Mouse (Mus musculus): Measurements from ENCODE around the gene Arhgdig. TPM values are rescaled to one million over a fixed set of nuclear protein-coding genes. Genes with fewer than 3 reads are reported as not detected.

Gene Arhgdig
- total and polyA plus RNA-seq, 2 experiments from 2014 or later = 280 to 384 TPM

GRCm38 (mm10) chr17:26234386-26234785 is 26.8 kb upstream of the Arhgdig start:
- H3K4me1 ChIP-seq (ENCODE audit: insufficient read depth, low read length) = no peaks in the 10 kb centered on the region
- H3K9ac ChIP-seq (replicated peaks; ENCODE audit: low read length) = no peak overlapping the region
- ATAC-seq (no peak), DNase-seq (ENCODE audit: low spot score) (no peak)
- no peak overlapping the region for H3K4me3 ChIP-seq (ENCODE audit: low read length)
- H3K27me3 ChIP-seq (ENCODE audit: insufficient read depth, low read length) = no peaks in the 10 kb centered on the region
- 92% methylated on average over 8 of the region's 8 CpGs for WGBS
- H3K27ac ChIP-seq = peak overlapping the region; percentile 66; the same call in 1 of the 2 replicates
- 0 out of 2 replicates have a peak, but pooled peaks have one; percentile 14 for TF ChIP-seq CTCF (IDR thresholded peaks at IDR 0.05; ENCODE audit: low read depth)
- H3K36me3 ChIP-seq (ENCODE audit: insufficient read depth, low read length) = no peaks in the 10 kb centered on the region
- no peak overlapping the region for H3K4me2 ChIP-seq (ENCODE audit: low read depth, low read length)
- no peaks in the 10 kb centered on the region for H3K9me3 ChIP-seq (ENCODE audit: low read length)

GRCm38 (mm10) chr17:26232863-26233262 is 25.3 kb upstream of the Arhgdig start:
- no peak for DNase-seq (ENCODE audit: low spot score)

GRCm38 (mm10) chr17:26231156-26231555 is 23.6 kb upstream of the Arhgdig start:
- no peak for TF ChIP-seq CTCF (IDR thresholded peaks at IDR 0.05; ENCODE audit: low read depth)
- ATAC-seq (no peak), DNase-seq (ENCODE audit: low spot score) (no peak)
- Histone ChIP-seq H3K9ac (replicated peaks; ENCODE audit: low read length) (no peak overlapping the region), H3K27ac (no peak overlapping the region), H3K4me1 (ENCODE audit: insufficient read depth, low read length) (no peaks in the 10 kb centered on the region), H3K27me3 (ENCODE audit: insufficient read depth, low read length) (no peaks in the 10 kb centered on the region), H3K9me3 (ENCODE audit: low read length) (no peaks in the 10 kb centered on the region), H3K4me2 (ENCODE audit: low read depth, low read length) (no peak overlapping the region), H3K4me3 (ENCODE audit: low read length) (no peak overlapping the region), H3K36me3 (ENCODE audit: insufficient read depth, low read length) (no peaks in the 10 kb centered on the region)
- 91% methylated on average over 5 of the region's 5 CpGs for WGBS

More at GRCm38 (mm10) chr17:26232863-26233262, 25.3 kb upstream of the Arhgdig start:
- no peaks in the 10 kb centered on the region for H3K36me3 ChIP-seq (ENCODE audit: insufficient read depth, low read length)
- H3K4me2 ChIP-seq (ENCODE audit: low read depth, low read length) = no peak overlapping the region
- no peak for ATAC-seq
- no peaks in the 10 kb centered on the region for H3K27me3 ChIP-seq (ENCODE audit: insufficient read depth, low read length)
- H3K27ac ChIP-seq = no peak overlapping the region
- 74% methylated on average over 8 of the region's 8 CpGs for WGBS
- H3K4me1 ChIP-seq (ENCODE audit: insufficient read depth, low read length) = no peaks in the 10 kb centered on the region
- H3K9me3 ChIP-seq (ENCODE audit: low read length) = no peaks in the 10 kb centered on the region
- no peak overlapping the region for H3K4me3 ChIP-seq (ENCODE audit: low read length)
- H3K9ac ChIP-seq (replicated peaks; ENCODE audit: low read length) = no peak overlapping the region
- TF ChIP-seq CTCF (IDR thresholded peaks at IDR 0.05; ENCODE audit: low read depth) = no peak

GRCm38 (mm10) chr17:26229776-26230175 is 22.2 kb upstream of the Arhgdig start:
- no peak overlapping the region for H3K9ac ChIP-seq (replicated peaks; ENCODE audit: low read length)
- no peak overlapping the region for H3K4me2 ChIP-seq (ENCODE audit: low read depth, low read length)
- H3K4me3 ChIP-seq (ENCODE audit: low read length) = no peak overlapping the region
- no peak for TF ChIP-seq CTCF (IDR thresholded peaks at IDR 0.05; ENCODE audit: low read depth)
- 97% methylated on average over 5 of the region's 5 CpGs for WGBS
- no peaks in the 10 kb centered on the region for H3K36me3 ChIP-seq (ENCODE audit: insufficient read depth, low read length)
- no peak for DNase-seq (ENCODE audit: low spot score)
- H3K27ac ChIP-seq = no peak overlapping the region
- no peak for ATAC-seq
- H3K27me3 ChIP-seq (ENCODE audit: insufficient read depth, low read length) = no peaks in the 10 kb centered on the region
- no peaks in the 10 kb centered on the region for H3K4me1 ChIP-seq (ENCODE audit: insufficient read depth, low read length)
- H3K9me3 ChIP-seq (ENCODE audit: low read length) = no peaks in the 10 kb centered on the region

GRCm38 (mm10) chr17:26225150-26225549 is 17.6 kb upstream of the Arhgdig start:
- ATAC-seq (no peak), DNase-seq (ENCODE audit: low spot score) (no peak)
- Histone ChIP-seq H3K4me1 (ENCODE audit: insufficient read depth, low read length) (no peaks in the 10 kb centered on the region), H3K9ac (replicated peaks; ENCODE audit: low read length) (no peak overlapping the region), H3K27me3 (ENCODE audit: insufficient read depth, low read length) (no peaks in the 10 kb centered on the region), H3K9me3 (ENCODE audit: low read length) (no peaks in the 10 kb centered on the region), H3K36me3 (ENCODE audit: insufficient read depth, low read length) (0 out of 2 replicates have a peak, but pooled peaks cover 3% of the 10 kb centered on the region), H3K4me2 (ENCODE audit: low read depth, low read length) (no peak overlapping the region), H3K27ac (no peak overlapping the region), H3K4me3 (ENCODE audit: low read length) (no peak overlapping the region)
- WGBS = 83% methylated on average over 12 of the region's 12 CpGs
- TF ChIP-seq CTCF (IDR thresholded peaks at IDR 0.05; ENCODE audit: low read depth) = no peak

GRCm38 (mm10) chr17:26221508-26221907 is 13.9 kb upstream of the Arhgdig start:
- Histone ChIP-seq H3K4me3 (ENCODE audit: low read length) (no peak overlapping the region), H3K27ac (no peak overlapping the region), H3K9me3 (ENCODE audit: low read length) (no peaks in the 10 kb centered on the region), H3K9ac (replicated peaks; ENCODE audit: low read length) (no peak overlapping the region), H3K27me3 (ENCODE audit: insufficient read depth, low read length) (no peaks in the 10 kb centered on the region), H3K4me2 (ENCODE audit: low read depth, low read length) (no peak overlapping the region), H3K36me3 (ENCODE audit: insufficient read depth, low read length) (0 out of 2 replicates have a peak, but pooled peaks cover 6% of the 10 kb centered on the region), H3K4me1 (ENCODE audit: insufficient read depth, low read length) (no peaks in the 10 kb centered on the region)
- WGBS = 75% methylated on average over 2 of the region's 2 CpGs
- no peak for TF ChIP-seq CTCF (IDR thresholded peaks at IDR 0.05; ENCODE audit: low read depth)
- ATAC-seq (no peak), DNase-seq (ENCODE audit: low spot score) (no peak)

GRCm38 (mm10) chr17:26212681-26213080 is 5.1 kb upstream of the Arhgdig start:
- Histone ChIP-seq H3K27me3 (ENCODE audit: insufficient read depth, low read length) (no peaks in the 10 kb centered on the region), H3K36me3 (ENCODE audit: insufficient read depth, low read length) (peaks cover 11% of the 10 kb centered on the region; the same call in 1 of the 2 replicates), H3K27ac (no peak overlapping the region), H3K9ac (replicated peaks; ENCODE audit: low read length) (no peak overlapping the region), H3K9me3 (ENCODE audit: low read length) (no peaks in the 10 kb centered on the region), H3K4me1 (ENCODE audit: insufficient read depth, low read length) (no peaks in the 10 kb centered on the region), H3K4me2 (ENCODE audit: low read depth, low read length) (no peak overlapping the region), H3K4me3 (ENCODE audit: low read length) (no peak overlapping the region)
- WGBS = 89% methylated on average over 11 of the region's 11 CpGs
- no peak for TF ChIP-seq CTCF (IDR thresholded peaks at IDR 0.05; ENCODE audit: low read depth)
- no peak for ATAC-seq
- no peak for DNase-seq (ENCODE audit: low spot score)

Measured in hindbrain, postnatal 0 days (tissue).